Comparison of ENCODE assay signal across 38 mouse cellular contexts in the genomic region with DNA sequence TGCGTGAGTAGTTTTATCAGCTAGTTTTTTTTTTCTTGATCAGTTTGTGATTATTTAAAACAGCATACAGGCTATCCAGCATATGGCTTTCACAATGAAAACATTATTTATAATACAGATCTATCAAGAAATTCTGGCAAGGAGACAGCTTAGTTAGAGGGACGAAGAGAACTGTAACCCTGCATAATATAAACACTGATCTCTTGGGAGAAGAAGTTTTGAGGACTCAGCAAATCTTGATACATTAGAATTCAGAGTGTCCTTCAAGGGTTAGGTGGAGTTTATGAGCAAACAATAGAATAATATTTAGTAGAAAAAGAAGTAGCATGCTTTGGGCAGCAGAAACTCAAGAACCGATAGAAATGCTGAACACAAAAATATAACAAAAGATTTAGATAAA. TPM values are rescaled to one million over a fixed set of nuclear protein-coding genes. Genes with fewer than 3 reads are reported as not detected.
"Had no signal": no experiment of that assay in that cellular context is flagged by ENCODE, and none has a peak within 500 bp of the region (broad histone marks: within the 10 kb centered on the region; RNA-seq: fewer than 3 reads in every experiment).

No protein-coding gene starts in this region.

- ATAC-seq: forebrain, embryonic 13.5 days; forebrain, embryonic 14.5 days; forebrain, embryonic 15.5 days; forebrain, embryonic 16.5 days; forebrain, postnatal 0 days had no signal

- H3K4me2 ChIP-seq: embryonic facial prominence, embryonic 12.5 days; embryonic facial prominence, embryonic 13.5 days; embryonic facial prominence, embryonic 15.5 days; forebrain, embryonic 12.5 days; forebrain, embryonic 13.5 days; forebrain, embryonic 15.5 days had no signal

- H3K4me3 ChIP-seq: embryonic facial prominence, embryonic 10.5 days; embryonic facial prominence, embryonic 12.5 days; embryonic facial prominence, embryonic 13.5 days; embryonic facial prominence, embryonic 15.5 days; erythroblast, embryonic 14.5 days; forebrain, embryonic 10.5 days; forebrain, embryonic 12.5 days; forebrain, embryonic 13.5 days; forebrain, embryonic 15.5 days; gastrocnemius, adult 2 months; heart, adult 2 months had no signal

- DNase-seq: cerebellum, adult 2 months; cerebellum, adult 8-10 months; cerebellum, adult 9-10 months; cerebellum, adult 9-11 months; cerebellum, postnatal 10 days; cerebellum, postnatal 14 days; cerebellum, postnatal 25 days; cerebellum, postnatal 36 days; embryo, embryonic 11 days; forebrain, postnatal 0 days; gastrocnemius, adult 2 months; gastrocnemius, postnatal 10 days; gastrocnemius, postnatal 14 days; gastrocnemius, postnatal 25 days; gastrocnemius, postnatal 36 days; heart, adult 11 months; heart, adult 18-20 months; heart, adult 2 months had no signal

- H3K9ac ChIP-seq: embryonic facial prominence, embryonic 12.5 days; embryonic facial prominence, embryonic 13.5 days; embryonic facial prominence, embryonic 15.5 days; forebrain, embryonic 12.5 days; forebrain, embryonic 13.5 days; forebrain, embryonic 15.5 days; forebrain, postnatal 0 days had no signal

- H3K9me3 ChIP-seq: embryonic facial prominence, embryonic 10.5 days; embryonic facial prominence, embryonic 12.5 days; embryonic facial prominence, embryonic 13.5 days; embryonic facial prominence, embryonic 15.5 days; forebrain, embryonic 10.5 days; forebrain, embryonic 12.5 days; forebrain, embryonic 13.5 days; forebrain, embryonic 15.5 days had no signal

- H3K27ac ChIP-seq: embryonic facial prominence, embryonic 10.5 days; embryonic facial prominence, embryonic 12.5 days; embryonic facial prominence, embryonic 13.5 days; embryonic facial prominence, embryonic 15.5 days; forebrain, embryonic 10.5 days; forebrain, embryonic 12.5 days; forebrain, embryonic 13.5 days; forebrain, embryonic 15.5 days; gastrocnemius, adult 2 months; heart, adult 2 months had no signal

- H3K27me3 ChIP-seq: embryonic facial prominence, embryonic 12.5 days; embryonic facial prominence, embryonic 13.5 days; embryonic facial prominence, embryonic 15.5 days; forebrain, embryonic 12.5 days; forebrain, embryonic 13.5 days; forebrain, embryonic 15.5 days had no signal

- H3K4me1 ChIP-seq: embryonic facial prominence, embryonic 12.5 days; embryonic facial prominence, embryonic 15.5 days; forebrain, embryonic 12.5 days; forebrain, embryonic 13.5 days; forebrain, embryonic 15.5 days had no signal

- H3K36me3 ChIP-seq: embryonic facial prominence, embryonic 10.5 days; embryonic facial prominence, embryonic 12.5 days; embryonic facial prominence, embryonic 13.5 days; embryonic facial prominence, embryonic 15.5 days; forebrain, embryonic 10.5 days; forebrain, embryonic 12.5 days; forebrain, embryonic 15.5 days had no signal

RNA-seq across cellular contexts. Expression of a gene that starts 10.1 kb away (rescaled TPM):
- total RNA-seq: common myeloid progenitor, adult 5-6 weeks; forebrain, postnatal 0 days; granulocyte monocyte progenitor cell, adult 5-6 weeks; heart, adult 18-20 months; heart, adult 2 months had no signal
- polyA plus RNA-seq: embryonic facial prominence, embryonic 10.5 days; forebrain, embryonic 10.5 days; forebrain, embryonic 11.5 days; forebrain, embryonic 12.5 days; forebrain, embryonic 13.5 days; forebrain, embryonic 14.5 days; forebrain, embryonic 15.5 days; forebrain, postnatal 0 days had no signal

RNA-seq across cellular contexts. Expression of a gene that starts 19.7 kb away (rescaled TPM):
- total RNA-seq: forebrain, postnatal 0 days; gastrocnemius, adult 18-20 months; gastrocnemius, adult 2 months; gastrocnemius, adult 8-10 months; gastrocnemius, postnatal 14 days; gastrocnemius, postnatal 25 days; gastrocnemius, postnatal 36 days; heart, adult 2 months had no signal
- polyA plus RNA-seq: forebrain, embryonic 12.5 days; forebrain, embryonic 14.5 days; forebrain, embryonic 15.5 days; heart, adult 2 months had no signal

RNA-seq across cellular contexts. Expression of a gene that starts 47.9 kb away (rescaled TPM):
- total RNA-seq: common myeloid progenitor, adult 5-6 weeks; forebrain, postnatal 0 days; gastrocnemius, adult 2 months; gastrocnemius, postnatal 14 days; gastrocnemius, postnatal 25 days; gastrocnemius, postnatal 36 days; granulocyte monocyte progenitor cell, adult 5-6 weeks; heart, adult 18-20 months; heart, adult 2 months had no signal
- polyA plus RNA-seq: cerebellum, adult 2 months; cortical plate, adult 2 months; embryonic facial prominence, embryonic 10.5 days; embryonic facial prominence, embryonic 11.5 days; embryonic facial prominence, embryonic 12.5 days; embryonic facial prominence, embryonic 13.5 days; embryonic facial prominence, embryonic 14.5 days; embryonic facial prominence, embryonic 15.5 days; erythroblast, embryonic 14.5 days; forebrain, embryonic 10.5 days; forebrain, embryonic 11.5 days; forebrain, embryonic 12.5 days; forebrain, embryonic 13.5 days; forebrain, embryonic 14.5 days; forebrain, embryonic 15.5 days; forebrain, embryonic 16.5 days; forebrain, postnatal 0 days; frontal cortex, adult 2 months; heart, adult 2 months had no signal
